Mouse (Mus musculus) hindbrain, embryonic 15.5 days (tissue): ENCODE results near the gene Cntrl. TPM values are rescaled to one million over a fixed set of nuclear protein-coding genes. Genes with fewer than 3 reads are reported as not detected.

Experiments used
- ATAC-seq: fragments of 200-750 bp; cut with Nextera tagmentation; 2 replicates; pipeline ENCODE4 v1.8.0; 2017; ENCODE audit warnings: low read depth, moderate number of reproducible peaks, moderate TSS enrichment; ENCODE audit not compliant: low FRiP score
- H3K27ac ChIP-seq: fragments of 300-500 bp; sonication (generic); replicated peaks from 2 replicates; pipeline ENCODE4 v1.5.1; 2015; ENCODE audit warnings: mild to moderate bottlenecking, inconsistent platforms
- H3K27me3 ChIP-seq: fragments of 300-500 bp; sonication (generic); 2 replicates; pipeline ENCODE4 v1.6.1; 2015; ENCODE audit warnings: control low read depth, inconsistent platforms
- H3K36me3 ChIP-seq: fragments of 300-500 bp; sonication (generic); 2 replicates; pipeline ENCODE4 v1.6.1; 2015; ENCODE audit warnings: control low read depth, inconsistent platforms
- H3K4me1 ChIP-seq: fragments of 300-500 bp; sonication (generic); replicated peaks from 2 replicates; pipeline ENCODE4 v1.6.1; 2015; ENCODE audit warnings: control low read depth, inconsistent platforms
- H3K4me2 ChIP-seq: fragments of 300-500 bp; sonication (generic); 2 replicates; pipeline ENCODE4 v1.6.1; 2015; ENCODE audit warnings: moderate library complexity, mild to moderate bottlenecking, inconsistent platforms
- H3K4me3 ChIP-seq: fragments of 300-500 bp; sonication (generic); 2 replicates; pipeline ENCODE4 v1.5.1; 2015; ENCODE audit warnings: mild to moderate bottlenecking, inconsistent platforms
- H3K9ac ChIP-seq: fragments of 300-500 bp; sonication (generic); 2 replicates; pipeline ENCODE4 v1.6.1; 2015; ENCODE audit warnings: inconsistent platforms
- H3K9me3 ChIP-seq: fragments of 300-500 bp; sonication (generic); 2 replicates; pipeline ENCODE4 v1.6.1; 2016; ENCODE audit warnings: control low read depth, inconsistent platforms
- WGBS: fragments of 180-500 bp; shearing (Covaris S2); methylation state at CpG from one replicate; pipeline ENCODE4 v1.1.7; 2015; 5-methylcytosine and 5-hydroxymethylcytosine counted together
- polyA plus RNA-seq: library from polyadenylated mRNA; unstranded; fragments of >200 nt; fragmentation: Nextera tagmentation; extraction: Ambion mirVana; gene quantifications from 2 replicates; pipeline ENCODE4 v1.2.1, GENCODE M21; 2015

Cntrl gene
- polyA plus RNA-seq, 1 experiment from 2014 or later = 9.3 TPM

GRCm38 (mm10) chr2:35183115-35183673 is 73.9 kb downstream of the Cntrl start:
- no peak for ATAC-seq

GRCm38 (mm10) chr2:35188929-35189328 is 79.6 kb downstream of the Cntrl start:
- H3K36me3 ChIP-seq = peaks cover 40% of the 10 kb centered on the region
- no peak overlapping the region for H3K27ac ChIP-seq
- no peak overlapping the region for H3K4me2 ChIP-seq
- no peaks in the 10 kb centered on the region for H3K27me3 ChIP-seq
- H3K4me1 ChIP-seq = no peaks in the 10 kb centered on the region; the same call in none of the 2 replicates
- WGBS = 89% methylated on average over 5 of the region's 5 CpGs
- no peak overlapping the region for H3K4me3 ChIP-seq
- H3K9ac ChIP-seq = no peak overlapping the region
- ATAC-seq = no peak
- H3K9me3 ChIP-seq = no peaks in the 10 kb centered on the region

More at GRCm38 (mm10) chr2:35183115-35183673, 73.9 kb downstream of the Cntrl start:
- Histone ChIP-seq H3K27me3 (no peaks in the 10 kb centered on the region), H3K36me3 (peaks cover 47% of the 10 kb centered on the region), H3K4me1 (no peaks in the 10 kb centered on the region), H3K4me3 (no peak overlapping the region), H3K9ac (no peak overlapping the region), H3K27ac (no peak overlapping the region), H3K9me3 (no peaks in the 10 kb centered on the region), H3K4me2 (no peak overlapping the region)
- WGBS = 88% methylated on average over 6 of the region's 6 CpGs

- H3K4me2 ChIP-seq = no peak overlapping the region
Measured at GRCm38 (mm10) chr2:35193976-35194375, 84.7 kb downstream of the Cntrl start.

GRCm38 (mm10) chr2:35195626-35196544 is 86.6 kb downstream of the Cntrl start:
- H3K4me2 ChIP-seq = no peak overlapping the region
- H3K4me1 ChIP-seq = peaks cover 29% of the 10 kb centered on the region
- no peak overlapping the region for H3K9ac ChIP-seq
- no peaks in the 10 kb centered on the region for H3K9me3 ChIP-seq
- no peak overlapping the region for H3K4me3 ChIP-seq
- no peak for ATAC-seq
- WGBS = 84% methylated on average over 6 of the region's 6 CpGs
- no peaks in the 10 kb centered on the region for H3K27me3 ChIP-seq
- no peak overlapping the region for H3K27ac ChIP-seq
- H3K36me3 ChIP-seq = no peaks in the 10 kb centered on the region

More at GRCm38 (mm10) chr2:35193976-35194375, 84.7 kb downstream of the Cntrl start:
- Histone ChIP-seq H3K9me3 (no peaks in the 10 kb centered on the region), H3K27ac (no peak overlapping the region), H3K4me1 (peaks cover 20% of the 10 kb centered on the region), H3K9ac (no peak overlapping the region), H3K36me3 (peaks cover 16% of the 10 kb centered on the region), H3K4me3 (no peak overlapping the region), H3K27me3 (no peaks in the 10 kb centered on the region)
- ATAC-seq = no peak
- 92% methylated on average over 1 of the region's 1 CpGs for WGBS

GRCm38 (mm10) chr2:35199541-35199940 is 90.2 kb downstream of the Cntrl start:
- peak overlapping the region; percentile 97 for H3K27ac ChIP-seq
- no peaks in the 10 kb centered on the region for H3K36me3 ChIP-seq
- H3K27me3 ChIP-seq = no peaks in the 10 kb centered on the region
- H3K4me2 ChIP-seq = peak overlapping the region; percentile 82
- 16% methylated on average over 5 of the region's 5 CpGs for WGBS
- peak overlapping the region; percentile 92 for H3K9ac ChIP-seq
- no peaks in the 10 kb centered on the region for H3K9me3 ChIP-seq
- peaks cover 31% of the 10 kb centered on the region for H3K4me1 ChIP-seq
- no peak for ATAC-seq
- peak overlapping the region; percentile 80 for H3K4me3 ChIP-seq

GRCm38 (mm10) chr2:35199971-35200897 is 90.9 kb downstream of the Cntrl start:
- peak overlapping the region; percentile 97 for H3K27ac ChIP-seq
- peak; percentile 79 for ATAC-seq
- H3K27me3 ChIP-seq = no peaks in the 10 kb centered on the region
- H3K36me3 ChIP-seq = no peaks in the 10 kb centered on the region
- peaks cover 31% of the 10 kb centered on the region for H3K4me1 ChIP-seq
- H3K9ac ChIP-seq = peak overlapping the region; percentile 92
- under 1% methylated on average over 85 of the region's 90 CpGs for WGBS
- peak overlapping the region; percentile 80 for H3K4me3 ChIP-seq
- H3K9me3 ChIP-seq = no peaks in the 10 kb centered on the region
- H3K4me2 ChIP-seq = peak overlapping the region; percentile 82

GRCm38 (mm10) chr2:35200898-35201668 is 91.8 kb downstream of the Cntrl start, which contains the start of gene Rab14:
TSS of gene Rab14 (minus strand) at chr2:35201120.
- peak within 1 kb of the TSS; percentile 80 for H3K4me3 ChIP-seq
- no peaks in the 10 kb centered on the region for H3K27me3 ChIP-seq
- H3K9ac ChIP-seq = peak within 1 kb of the TSS; percentile 92
- peak; percentile 99 for ATAC-seq
- no peaks in the 10 kb centered on the region for H3K9me3 ChIP-seq
- H3K4me2 ChIP-seq = peak within 1 kb of the TSS; percentile 82
- peaks cover 30% of the 10 kb centered on the region for H3K4me1 ChIP-seq
- WGBS = 2% methylated on average over 46 of the region's 47 CpGs
- H3K36me3 ChIP-seq = no peaks in the 10 kb centered on the region
- peak within 1 kb of the TSS; percentile 97 for H3K27ac ChIP-seq

GRCm38 (mm10) chr2:35203729-35204128 is 94.4 kb downstream of the Cntrl start:
- peaks cover 13% of the 10 kb centered on the region for H3K4me1 ChIP-seq
- no peak overlapping the region for H3K9ac ChIP-seq
- H3K36me3 ChIP-seq = no peaks in the 10 kb centered on the region
- H3K4me2 ChIP-seq = no peak overlapping the region
- H3K27me3 ChIP-seq = no peaks in the 10 kb centered on the region
- ATAC-seq = no peak
- H3K9me3 ChIP-seq = no peaks in the 10 kb centered on the region
- H3K27ac ChIP-seq = no peak overlapping the region
- H3K4me3 ChIP-seq = no peak overlapping the region

GRCm38 (mm10) chr2:35206761-35207160 is 97.5 kb downstream of the Cntrl start:
- Histone ChIP-seq H3K36me3 (no peaks in the 10 kb centered on the region), H3K4me2 (no peak overlapping the region), H3K27me3 (no peaks in the 10 kb centered on the region), H3K4me3 (no peak overlapping the region), H3K9ac (no peak overlapping the region), H3K27ac (no peak overlapping the region), H3K9me3 (no peaks in the 10 kb centered on the region), H3K4me1 (no peaks in the 10 kb centered on the region)
- 90% methylated on average over 3 of the region's 3 CpGs for WGBS
- no peak for ATAC-seq

- Histone ChIP-seq H3K4me1 (no peaks in the 10 kb centered on the region), H3K27ac (no peak overlapping the region), H3K27me3 (no peaks in the 10 kb centered on the region), H3K36me3 (no peaks in the 10 kb centered on the region), H3K4me2 (no peak overlapping the region), H3K4me3 (no peak overlapping the region), H3K9me3 (no peaks in the 10 kb centered on the region), H3K9ac (no peak overlapping the region)
- ATAC-seq = no peak
- 91% methylated on average over 3 of the region's 3 CpGs for WGBS
Measured at GRCm38 (mm10) chr2:35208054-35208453, 98.8 kb downstream of the Cntrl start.
